Mouse (Mus musculus) layer of hippocampus, postnatal 36 days (tissue): Measurements from ENCODE around the gene Rnf215. TPM values are rescaled to one million over a fixed set of nuclear protein-coding genes. Genes with fewer than 3 reads are reported as not detected.

Experiments used
- microRNA-seq, 2 experiments: library from miRNA; unstranded; fragments of <30 nt; microRNA quantifications; one replicate each; pipeline ENCODE4 v1.2.0; 2021
- total RNA-seq, 2 experiments: library from RNA; stranded (reverse); gene quantifications; 2 replicates each; pipeline ENCODE4 v1.2.3; 2021

The Rnf215 gene
- total RNA-seq, 2 experiments from 2014 or later, result 32.4 to 35.7 TPM

Small RNAs within 50 kb of the gene (microRNA-seq; reads per million reads assigned to microRNA genes)
- gene Mir3060, result 2.1 to 4.0 reads per million in 2 experiments

Other genes starting within 250 kb of the Rnf215 start
- under 1 TPM; 0.55 to 0.56 TPM for gene 4921536K21Rik, start 240.1 kb upstream of the Rnf215 start, total RNA-seq
- gene Dusp18, start 240.0 kb upstream of the Rnf215 start, total RNA-seq, result 10 to 100 TPM; 24.1 to 26.7 TPM
- 10 to 100 TPM; 16.1 to 17.1 TPM for gene Slc35e4, start 220.5 kb upstream of the Rnf215 start, total RNA-seq
- 10 to 100 TPM; 14.5 to 18.3 TPM for gene Tcn2, start 203.0 kb upstream of the Rnf215 start, total RNA-seq
- gene Pes1, start 171.2 kb upstream of the Rnf215 start, total RNA-seq, result 10 to 100 TPM; 33.0 to 35.3 TPM
- under 1 TPM in 1 of 2 experiments, not detected in 1; 0.43 TPM for gene 4930556J24Rik, start 158.4 kb upstream of the Rnf215 start, total RNA-seq
- 10 to 100 TPM; 12.5 to 14.2 TPM for gene Gal3st1, start 151.6 kb upstream of the Rnf215 start, total RNA-seq
- under 1 TPM; 0.13 to 0.40 TPM for gene Sec14l4, start 103.7 kb upstream of the Rnf215 start, total RNA-seq
- 1 to 10 TPM; 1.1 to 1.2 TPM for gene Sec14l3, start 70.4 kb upstream of the Rnf215 start, total RNA-seq
- gene Mtfp1, start 39.8 kb upstream of the Rnf215 start, total RNA-seq, result 100 to 1,000 TPM; 118 TPM
- 10 to 100 TPM; 52.5 to 57.4 TPM for gene Sec14l2, start 11.8 kb upstream of the Rnf215 start, total RNA-seq
- gene Ccdc157, start 25.1 kb downstream of the Rnf215 start, total RNA-seq, result 10 to 100 TPM; 10.1 to 12.0 TPM
- gene Sf3a1, start 25.1 kb downstream of the Rnf215 start, total RNA-seq, result 10 to 100 TPM; 74.8 to 76.3 TPM
- 10 to 100 TPM; 28.6 TPM for gene Tbc1d10a, start 51.6 kb downstream of the Rnf215 start, total RNA-seq
- gene Castor1, start 83.0 kb downstream of the Rnf215 start, total RNA-seq, result 1 to 10 TPM; 2.9 to 4.8 TPM
- gene Osm, start 101.2 kb downstream of the Rnf215 start, total RNA-seq, result not detected
- 1 to 10 TPM; 1.4 to 1.7 TPM for gene Lif, start 122.4 kb downstream of the Rnf215 start, total RNA-seq